13 mouse cellular contexts compared by ENCODE assay signal in the genomic region with DNA sequence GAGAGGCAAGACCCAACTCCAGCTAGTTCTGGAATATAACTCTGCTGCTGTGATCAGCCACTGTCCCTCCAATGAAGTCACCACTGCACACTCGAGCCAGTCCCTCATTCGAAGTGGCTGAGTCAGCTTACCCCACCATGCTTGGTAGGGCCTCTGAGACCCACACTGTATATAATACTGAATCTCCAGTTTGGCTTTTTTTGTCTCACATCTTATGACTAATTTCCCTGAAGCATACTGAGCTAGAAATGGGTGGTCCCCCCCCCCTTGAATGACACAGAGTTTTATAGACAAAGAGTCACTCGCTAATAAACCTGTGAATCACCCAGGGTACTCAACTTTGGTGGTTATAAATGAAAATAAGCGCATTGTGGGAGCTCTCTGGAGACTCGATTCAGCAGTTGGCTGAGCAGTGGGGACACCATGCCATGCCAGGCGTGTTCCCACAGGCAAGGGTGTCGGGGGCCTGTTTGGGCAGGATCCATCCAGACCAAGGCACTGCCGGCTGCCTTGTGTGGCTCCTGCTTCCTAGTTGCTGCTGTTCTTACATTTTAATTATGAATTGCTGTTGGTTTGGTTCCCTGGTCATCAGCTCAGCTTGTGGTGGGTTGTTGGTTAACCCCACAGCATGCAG.
"Had no signal": no experiment of that assay in that cellular context is flagged by ENCODE, and none has a peak within 500 bp of the region (broad histone marks: within the 10 kb centered on the region; RNA-seq: fewer than 3 reads in every experiment).

No protein-coding gene starts in this region.

- H3K9ac ChIP-seq: limb, embryonic 12.5 days; liver, embryonic 15.5 days; midbrain, embryonic 13.5 days; neural tube, embryonic 15.5 days had no signal

- H3K27ac ChIP-seq: limb, embryonic 12.5 days; liver, embryonic 15.5 days; midbrain, embryonic 13.5 days; neural tube, embryonic 15.5 days had no signal

- H3K4me1 ChIP-seq: liver, embryonic 15.5 days had no signal

- ATAC-seq: lung, postnatal 0 days; midbrain, embryonic 13.5 days had no signal

- H3K36me3 ChIP-seq: limb, embryonic 12.5 days; liver, embryonic 15.5 days; midbrain, embryonic 13.5 days; neural tube, embryonic 15.5 days had no signal

- H3K4me3 ChIP-seq: limb, embryonic 12.5 days; liver, embryonic 15.5 days; midbrain, embryonic 13.5 days; myocyte; neural tube, embryonic 15.5 days had no signal

- H3K9me3 ChIP-seq: limb, embryonic 12.5 days; liver, embryonic 15.5 days; midbrain, embryonic 13.5 days; neural tube, embryonic 15.5 days had no signal

- DNase-seq: kidney, adult 18-20 months; kidney, postnatal 10 days; lung, adult 2 months; lung, postnatal 36 days; right cerebral cortex, postnatal 25 days; thymus, adult 18-20 months; thymus, postnatal 25 days had no signal

- H3K27me3 ChIP-seq: liver, embryonic 15.5 days; midbrain, embryonic 13.5 days; neural tube, embryonic 15.5 days had no signal

- H3K4me2 ChIP-seq: limb, embryonic 12.5 days; liver, embryonic 15.5 days; midbrain, embryonic 13.5 days; neural tube, embryonic 15.5 days had no signal
